Mouse (Mus musculus): ENCODE data around the gene Txnrd3.

DNA sequence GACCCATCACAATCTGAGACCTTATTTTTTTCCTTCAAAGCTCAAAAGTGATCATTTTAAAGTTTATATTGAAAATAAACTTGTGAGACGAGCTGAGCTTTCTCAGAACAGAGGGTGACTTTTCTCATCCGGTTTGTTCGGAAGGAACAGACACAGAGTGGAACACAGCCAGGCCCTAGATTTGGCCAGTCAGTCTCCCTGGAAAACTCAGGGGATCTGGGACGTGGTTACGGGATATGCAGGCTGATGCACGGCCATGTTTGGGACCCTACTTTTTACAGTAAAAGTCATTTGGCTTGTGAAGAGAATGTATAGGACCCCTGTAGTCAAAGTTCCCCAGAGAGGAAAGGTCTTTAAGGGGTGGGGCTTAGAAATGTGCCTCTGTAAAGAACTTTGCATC, 15.1 kb downstream of the Txnrd3 start:
- no peak for TF ChIP-seq CTCF (IDR thresholded peaks at IDR 0.05; ENCODE audit: low read depth, low read length)
- no peak for TF ChIP-seq GATA2 (IDR thresholded peaks at IDR 0.05; ENCODE audit: borderline replicate concordance, low read depth, low read length)
- no peak for TF ChIP-seq GATA1 (IDR thresholded peaks at IDR 0.05; ENCODE audit: borderline replicate concordance, low read length)
- TF ChIP-seq POLR2AphosphoS5 (IDR thresholded peaks at IDR 0.05; ENCODE audit: insufficient replicate concordance, low read depth, low read length), result no peak
- TF ChIP-seq TAL1 (conservative IDR thresholded peaks at IDR 0.05; ENCODE audit: low read depth, low read length), result no peak
